Mouse (Mus musculus) thymus, adult 18-20 months (tissue): ENCODE data around the gene Errfi1.
A peak's percentile ranks its signal among the peaks of the same experiment; 100 is the strongest.
"Not testable (repeated sequence)": the region's sequence is repeated elsewhere in the genome, so short reads cannot be mapped to it uniquely, and the experiment has no call there.

ENCODE experiments used
- DNase-seq, 2 experiments: peaks; one replicate each; pipeline ENCODE4 v3.0.0; 2022; ENCODE audit warnings: mixed read lengths in 2 of 2

Errfi1 gene

GRCm38 (mm10) chr4:150882632-150883031, 28.9 kb downstream of the Errfi1 start:
- DNase-seq = no peak

GRCm38 (mm10) chr4:150887903-150888302, 34.2 kb downstream of the Errfi1 start:
- no peak for DNase-seq

GRCm38 (mm10) chr4:150888492-150888891, 34.8 kb downstream of the Errfi1 start:
- DNase-seq = no peak

- no peak for DNase-seq
Measured at GRCm38 (mm10) chr4:150889273-150889954, 35.7 kb downstream of the Errfi1 start.

GRCm38 (mm10) chr4:150889955-150890315, 36.2 kb downstream of the Errfi1 start:
- DNase-seq = no peak

- no peak for DNase-seq
Measured at GRCm38 (mm10) chr4:150891308-150891707, 37.6 kb downstream of the Errfi1 start.

- peak in 1 of 2 experiments; percentile 8 for DNase-seq
Measured at GRCm38 (mm10) chr4:150894718-150895501, 41.2 kb downstream of the Errfi1 start.

GRCm38 (mm10) chr4:150896896-150897624, 43.3 kb downstream of the Errfi1 start:
- peak; percentile 67 to 72 for DNase-seq

- peak in 1 of 2 experiments; percentile 63 for DNase-seq
Measured at GRCm38 (mm10) chr4:150898716-150899365, 45.1 kb downstream of the Errfi1 start.

- DNase-seq = no peak
Measured at GRCm38 (mm10) chr4:150900486-150900885, 46.8 kb downstream of the Errfi1 start.

- peak in 1 of 2 experiments; percentile 64 for DNase-seq
Measured at GRCm38 (mm10) chr4:150901651-150902050, 47.9 kb downstream of the Errfi1 start.

- DNase-seq = no peak
Measured at GRCm38 (mm10) chr4:150902062-150902461, 48.3 kb downstream of the Errfi1 start.

- DNase-seq = no peak
Measured at GRCm38 (mm10) chr4:150903091-150903742, 49.5 kb downstream of the Errfi1 start.

GRCm38 (mm10) chr4:150907099-150907498, 53.4 kb downstream of the Errfi1 start:
- DNase-seq = no peak

GRCm38 (mm10) chr4:150908512-150908911, 54.8 kb downstream of the Errfi1 start:
- DNase-seq = not testable (repeated sequence)

- DNase-seq = peak; percentile 97 to 98
Measured at GRCm38 (mm10) chr4:150909451-150910156, 55.9 kb downstream of the Errfi1 start.

GRCm38 (mm10) chr4:150910164-150910951, 56.6 kb downstream of the Errfi1 start:
- no peak for DNase-seq

GRCm38 (mm10) chr4:150913743-150914142, 60.0 kb downstream of the Errfi1 start:
- DNase-seq = no peak

GRCm38 (mm10) chr4:150914290-150914733, 60.6 kb downstream of the Errfi1 start, which contains the start of the genes Park7 and Tnfrsf9:
TSS of gene Park7 (minus strand) at chr4:150914437.
TSS of gene Tnfrsf9 (plus strand) at chr4:150914562.
- peak; percentile 93 to 95 for DNase-seq

GRCm38 (mm10) chr4:150915181-150915906, 61.6 kb downstream of the Errfi1 start:
- DNase-seq = no peak
